Mouse (Mus musculus): ENCODE results near the gene Fam186b.

Fam186b gene

GRCm38 (mm10) chr15:99295484-99295981 is at the start of gene Fam186b:
Gene Fam186b, minus strand, starts transcription at chr15:99295888.
- DNase-seq = peak; percentile 64

- no peak for DNase-seq
These were observed 49.3 kb upstream of the Fam186b start for GRCm38 (mm10) chr15:99344961-99345360.

DNA sequence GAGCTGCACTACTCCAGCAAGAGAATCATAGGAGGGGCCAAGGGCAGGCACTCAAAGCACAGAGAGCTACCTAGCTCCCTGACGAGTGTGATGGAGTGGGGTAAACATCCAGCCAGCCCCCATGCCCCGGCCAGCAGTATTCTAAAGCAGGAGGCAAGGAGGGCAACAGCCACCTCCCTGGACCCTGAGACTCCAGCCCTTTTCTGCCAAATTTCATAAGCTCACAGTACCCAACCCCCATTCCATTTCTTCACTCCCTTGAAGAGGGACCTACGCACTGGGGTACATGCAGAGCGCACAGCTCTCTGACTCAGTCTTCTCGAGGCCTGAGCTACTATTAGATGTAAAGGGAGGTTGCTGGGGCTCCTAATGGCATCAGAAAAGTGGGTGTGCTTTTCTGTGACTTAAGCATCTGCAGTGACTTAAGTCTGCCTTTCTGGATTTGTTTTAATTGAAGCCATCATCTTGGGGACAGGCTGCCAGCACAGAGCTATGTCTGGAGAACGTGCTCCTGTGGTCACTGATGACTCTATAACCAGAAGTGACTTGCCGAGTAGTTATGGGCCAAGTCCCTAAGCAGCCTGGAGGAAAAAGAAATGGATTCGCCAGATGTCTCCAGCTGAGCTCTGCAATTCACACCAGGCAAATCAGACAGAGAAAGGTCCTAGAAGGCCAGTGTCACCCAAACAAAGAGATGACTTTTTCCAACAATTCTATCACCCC is 48.6 kb upstream of the Fam186b start:
- DNase-seq = no peak

- peak; percentile 32 for DNase-seq
These were observed 47.9 kb upstream of the Fam186b start for GRCm38 (mm10) chr15:99343414-99344147.

GRCm38 (mm10) chr15:99342194-99342981 is 46.7 kb upstream of the Fam186b start:
- no peak for DNase-seq

GRCm38 (mm10) chr15:99341102-99341501 is 45.4 kb upstream of the Fam186b start:
- DNase-seq = no peak

GRCm38 (mm10) chr15:99339669-99340068 is 44.0 kb upstream of the Fam186b start:
- no peak for DNase-seq

DNA sequence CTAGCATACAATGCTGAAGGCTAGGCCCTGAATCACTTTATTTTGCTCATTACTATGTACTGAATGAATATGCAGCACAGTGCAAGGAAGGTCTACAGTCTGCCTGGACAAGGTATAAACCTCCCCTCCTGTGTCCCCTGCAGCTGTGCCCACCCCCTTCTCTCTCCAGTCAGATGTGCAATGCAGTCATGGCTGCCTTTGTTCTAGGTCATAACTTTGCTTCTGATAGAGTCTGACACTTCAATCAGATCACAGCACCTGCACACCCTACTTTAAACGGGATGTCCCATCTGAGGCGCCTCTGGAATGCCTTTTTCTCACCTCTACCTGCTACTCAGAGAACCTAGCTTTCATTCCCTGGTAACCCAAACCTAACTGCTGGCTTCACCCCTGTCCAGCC is 43.2 kb upstream of the Fam186b start:
- no peak for DNase-seq

DNA sequence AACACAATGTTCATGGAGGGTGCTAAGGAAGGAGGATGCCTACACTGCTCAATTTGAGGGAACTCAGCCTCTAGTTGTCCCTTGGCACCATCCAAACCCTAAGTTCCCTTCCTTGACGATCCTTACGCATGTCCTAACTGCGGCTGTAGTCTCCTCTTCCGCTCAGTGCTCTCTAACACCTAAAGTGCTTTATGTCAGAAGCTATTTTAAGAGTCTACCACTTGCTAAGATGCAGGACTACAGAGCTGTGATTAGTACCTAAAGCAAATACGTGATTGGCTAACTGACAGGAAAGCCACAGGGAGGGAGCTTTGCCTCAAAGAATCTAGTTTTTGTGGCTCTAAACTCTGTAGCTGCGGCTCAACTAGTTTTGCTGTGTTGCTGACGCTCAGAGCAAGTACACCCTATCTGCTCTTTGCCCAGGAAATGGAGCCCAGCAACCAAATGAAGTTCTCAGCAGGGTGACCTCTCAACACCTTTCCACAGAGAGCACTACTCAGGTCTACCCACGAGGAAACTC is 40.2 kb upstream of the Fam186b start:
- DNase-seq = no peak

- no peak for DNase-seq
These were observed 38.8 kb upstream of the Fam186b start for GRCm38 (mm10) chr15:99334500-99334899.

GRCm38 (mm10) chr15:99333676-99334065 is 38.0 kb upstream of the Fam186b start:
- no peak for DNase-seq

- no peak for DNase-seq
These were observed 37.4 kb upstream of the Fam186b start for GRCm38 (mm10) chr15:99332921-99333675.

DNA sequence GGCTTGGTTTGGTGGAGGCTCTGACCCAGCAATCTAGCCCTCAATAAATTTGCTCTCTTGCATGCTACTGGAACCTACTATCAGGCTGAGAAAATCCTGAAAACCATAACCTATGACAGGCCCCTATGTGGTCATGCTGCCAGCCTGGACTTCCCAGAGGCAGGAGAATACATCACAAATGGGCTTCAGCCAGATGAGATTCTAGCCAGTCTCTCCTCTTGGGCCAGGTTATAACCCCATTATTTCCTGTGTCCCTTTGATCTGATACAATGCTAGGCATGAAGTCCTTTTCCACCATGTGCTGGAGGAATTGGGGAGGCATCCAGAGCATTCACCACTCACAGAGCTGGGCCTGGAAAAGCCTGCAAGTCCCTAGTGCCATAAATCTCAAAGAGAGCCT is 36.4 kb upstream of the Fam186b start:
- no peak for DNase-seq

DNA sequence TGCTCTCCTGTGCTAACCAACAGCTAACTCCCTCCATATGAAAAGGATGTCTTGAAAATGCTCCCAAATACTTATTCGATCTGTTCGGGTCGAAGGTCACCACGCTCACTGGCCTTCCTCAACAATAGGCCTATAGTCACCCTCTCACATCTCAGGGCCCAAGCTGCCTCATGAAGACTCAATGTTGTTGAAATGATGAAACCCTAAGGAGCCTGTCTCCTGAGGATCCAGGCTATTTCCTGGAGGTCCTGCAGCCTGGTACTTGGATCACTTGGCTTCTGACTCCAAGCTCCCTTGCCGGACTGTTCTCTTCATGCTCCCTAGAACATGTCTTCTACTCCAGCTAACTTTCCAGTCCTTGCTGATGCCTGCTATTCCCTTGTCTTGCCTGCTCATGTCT is 35.7 kb upstream of the Fam186b start:
- DNase-seq = no peak

DNA sequence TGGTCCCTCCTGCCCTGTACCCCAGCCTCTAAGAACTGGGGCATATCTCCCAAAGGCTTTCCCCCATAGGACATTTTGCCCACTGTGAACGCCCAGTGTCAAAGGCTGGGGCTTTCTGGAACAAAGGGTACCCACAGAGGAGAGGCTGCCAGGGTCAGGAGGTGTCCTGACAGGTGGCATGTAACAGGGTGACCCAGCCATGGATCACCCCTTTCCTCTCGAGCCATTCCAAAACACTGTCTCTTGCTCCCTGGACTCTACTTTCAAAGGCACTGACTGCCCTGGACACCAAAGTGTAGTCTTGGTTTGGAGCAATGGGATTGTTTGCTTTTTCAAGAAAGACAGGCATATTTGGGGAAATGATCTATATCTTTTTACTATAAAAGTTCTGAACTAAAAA is 34.6 kb upstream of the Fam186b start:
- DNase-seq = no peak

GRCm38 (mm10) chr15:99328011-99328410 is 32.3 kb upstream of the Fam186b start:
- no peak for DNase-seq

DNA sequence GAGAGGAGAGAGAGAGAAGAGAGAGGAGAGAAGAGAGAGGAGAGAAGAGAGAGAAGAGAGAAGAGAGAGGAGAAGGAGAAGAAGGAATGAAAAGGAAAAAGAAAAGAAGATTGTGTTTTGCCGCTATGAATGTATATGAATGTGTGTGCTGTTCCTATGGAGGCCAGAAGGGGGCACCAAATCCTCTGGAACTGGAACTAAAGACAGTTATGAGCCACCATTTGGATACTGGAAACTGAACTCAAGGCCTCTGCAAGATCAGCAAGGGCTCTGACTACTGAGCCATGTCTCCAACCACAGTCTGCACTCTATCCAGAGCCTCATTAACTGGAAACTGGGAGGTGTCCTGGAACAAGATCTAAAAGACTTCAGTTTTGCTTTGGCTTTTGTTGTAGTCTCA is 31.3 kb upstream of the Fam186b start:
- DNase-seq = no peak

- DNase-seq = no peak
These were observed 30.7 kb upstream of the Fam186b start for GRCm38 (mm10) chr15:99326407-99326806.

DNA sequence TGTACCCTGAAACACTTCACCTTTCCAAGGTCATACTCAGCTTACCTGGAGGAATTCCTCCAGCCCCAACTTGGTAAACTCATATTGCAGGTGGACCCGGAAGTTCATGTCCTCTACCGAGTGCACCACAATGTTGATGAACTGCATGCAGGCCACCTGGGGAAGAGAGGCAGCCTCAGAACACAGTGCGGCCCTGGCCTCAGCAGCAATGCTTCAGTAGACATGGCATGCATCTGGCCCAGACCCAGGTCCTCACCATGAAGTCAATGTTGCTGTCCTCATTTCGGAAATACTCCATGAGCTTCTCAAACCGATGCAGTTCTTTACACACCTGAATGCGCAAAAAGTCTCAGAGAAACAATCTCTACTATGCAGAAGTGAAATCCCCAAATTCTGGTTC is 29.9 kb upstream of the Fam186b start:
- DNase-seq = no peak

DNA sequence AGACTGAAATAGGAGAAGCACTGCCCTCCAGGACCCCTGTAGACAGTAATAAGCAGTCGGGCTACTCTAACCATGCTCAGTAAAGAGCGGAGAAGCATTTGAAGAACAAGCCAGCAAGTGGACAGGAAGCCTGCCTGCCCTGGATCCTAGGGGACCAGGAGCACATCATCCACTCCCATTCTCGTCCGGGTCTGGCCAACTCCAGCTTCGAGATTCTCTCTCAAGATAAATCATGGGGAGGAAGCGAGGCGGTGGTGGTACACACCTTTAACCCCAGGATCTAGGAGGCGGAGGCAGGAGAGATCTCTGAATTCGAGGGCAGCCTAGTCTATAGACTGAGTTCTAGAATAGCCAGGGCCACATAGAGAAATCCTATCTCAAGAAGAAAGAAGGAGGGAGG is 28.5 kb upstream of the Fam186b start:
- no peak for DNase-seq

DNA sequence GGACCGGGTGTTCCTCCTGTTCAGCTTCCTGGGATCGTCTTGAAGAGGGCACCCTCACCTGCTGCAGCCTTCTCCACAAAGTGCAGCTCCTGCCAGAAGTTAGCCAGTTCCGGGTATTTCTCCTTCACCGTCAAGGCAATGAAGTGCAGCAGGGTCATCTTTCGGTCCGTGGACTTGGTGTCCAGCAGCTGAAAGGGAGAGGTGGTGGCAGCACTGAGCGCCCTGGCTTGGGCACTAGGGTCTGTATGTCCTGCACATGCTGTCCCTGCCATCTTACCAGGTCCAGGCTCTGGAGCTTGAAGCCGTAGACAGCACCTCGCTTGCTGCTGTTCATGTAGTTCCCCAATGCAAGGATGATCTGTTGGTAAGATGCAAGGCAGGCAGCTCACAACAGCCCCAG is 25.3 kb upstream of the Fam186b start:
- no peak for DNase-seq

GRCm38 (mm10) chr15:99320168-99320674 is 24.5 kb upstream of the Fam186b start:
- DNase-seq = no peak

All from cerebellum, adult 11-12 months (tissue).